Mouse (Mus musculus) megakaryocyte, embryonic 14.5 days (primary cell): ENCODE measurements around the gene Alk.

ENCODE experiments used
- FLI1 ChIP-seq: IDR thresholded peaks from 2 replicates; pipeline ENCODE4 v1.6.1; 2012; ENCODE audit warnings: low read length, inconsistent platforms, mixed read lengths
- GATA1 ChIP-seq: IDR thresholded peaks from 3 replicates; pipeline ENCODE4 v1.6.1; 2012; ENCODE audit warnings: mixed read lengths, low read length, inconsistent platforms, borderline replicate concordance

GRCm38 (mm10) chr17:71981177-71981576 is 623.2 kb downstream of the Alk start:
- TF ChIP-seq GATA1 (no peak), FLI1 (no peak)
